Mouse (Mus musculus) telencephalon, adult 2 months (tissue): Measurements from ENCODE around the gene 2900011O08Rik.
"Not testable (repeated sequence)": the region's sequence is repeated elsewhere in the genome, so short reads cannot be mapped to it uniquely, and the experiment has no call there.

Source experiments
- DNase-seq: peaks from one replicate; pipeline ENCODE4 v3.0.0-alpha.2; 2011; ENCODE audit warnings: low read depth, low spot score

Gene 2900011O08Rik

GRCm38 (mm10) chr16:14059869-14060268 lies 73.5 kb downstream of the 2900011O08Rik start:
- DNase-seq: no peak

DNA sequence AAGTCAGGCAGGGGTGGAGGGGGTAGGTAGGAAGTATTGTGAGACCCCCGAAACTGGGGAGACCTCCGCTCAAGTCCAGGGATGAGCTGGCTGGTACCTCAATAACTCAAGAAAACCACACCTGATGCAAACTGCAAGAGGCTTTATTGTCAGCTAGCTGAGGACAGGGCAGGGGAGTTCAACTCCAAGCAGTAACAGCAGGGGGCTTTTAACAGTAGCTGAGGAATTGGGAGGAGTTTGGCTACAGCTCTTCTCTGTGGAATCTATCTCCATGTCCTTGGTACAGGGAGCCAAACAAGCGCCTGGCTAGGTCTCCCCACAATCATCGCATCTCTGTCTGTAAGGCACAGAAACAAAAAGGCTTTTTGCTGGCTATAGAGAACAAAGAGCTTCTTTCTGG lies 80.2 kb downstream of the 2900011O08Rik start:
- DNase-seq: not testable (repeated sequence)

GRCm38 (mm10) chr16:14068701-14069100 lies 82.3 kb downstream of the 2900011O08Rik start:
- DNase-seq: not testable (repeated sequence)

- no peak for DNase-seq
These were observed 84.2 kb downstream of the 2900011O08Rik start for GRCm38 (mm10) chr16:14070471-14071169.

DNA sequence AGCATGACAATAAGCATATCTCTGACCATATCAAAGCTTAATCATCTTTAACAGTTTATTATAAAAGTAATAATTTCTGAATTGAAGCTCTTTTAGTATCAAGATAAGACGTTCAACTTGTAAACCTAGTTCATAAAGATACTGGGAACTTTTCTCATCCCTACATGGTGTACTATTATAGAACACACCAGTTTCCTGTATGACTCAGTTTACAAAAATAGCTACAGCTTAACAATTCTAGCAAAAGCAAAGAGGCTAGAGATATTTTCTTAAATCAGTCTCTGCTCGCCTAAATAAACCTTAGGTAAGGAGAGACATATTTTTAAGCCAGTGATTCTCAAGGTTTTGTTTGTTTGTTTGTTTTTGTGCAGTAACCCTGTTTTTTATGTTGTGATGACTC lies 96.5 kb downstream of the 2900011O08Rik start:
- peak; percentile 51 for DNase-seq

DNA sequence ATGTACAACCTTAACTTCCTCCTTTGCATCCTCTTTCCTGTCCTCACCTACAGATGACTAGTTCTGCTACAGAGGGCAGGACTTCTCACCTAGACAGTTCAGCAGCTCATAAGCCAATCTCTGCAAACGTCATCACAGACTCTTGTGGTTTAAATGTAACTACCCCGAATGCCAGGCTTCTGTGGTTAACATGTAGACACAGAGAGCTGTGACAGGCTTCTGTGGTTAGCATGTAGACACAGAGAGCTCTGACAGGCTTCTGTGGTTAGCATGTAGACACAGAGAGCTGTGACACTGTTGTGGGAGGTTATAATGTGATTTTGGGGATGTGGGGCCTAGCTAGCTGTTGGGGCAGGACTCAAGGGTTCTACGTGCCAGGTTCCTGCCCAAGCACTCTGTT lies 101.8 kb downstream of the 2900011O08Rik start:
- no peak for DNase-seq

GRCm38 (mm10) chr16:14089296-14089695 lies 102.9 kb downstream of the 2900011O08Rik start:
- DNase-seq: no peak

DNA sequence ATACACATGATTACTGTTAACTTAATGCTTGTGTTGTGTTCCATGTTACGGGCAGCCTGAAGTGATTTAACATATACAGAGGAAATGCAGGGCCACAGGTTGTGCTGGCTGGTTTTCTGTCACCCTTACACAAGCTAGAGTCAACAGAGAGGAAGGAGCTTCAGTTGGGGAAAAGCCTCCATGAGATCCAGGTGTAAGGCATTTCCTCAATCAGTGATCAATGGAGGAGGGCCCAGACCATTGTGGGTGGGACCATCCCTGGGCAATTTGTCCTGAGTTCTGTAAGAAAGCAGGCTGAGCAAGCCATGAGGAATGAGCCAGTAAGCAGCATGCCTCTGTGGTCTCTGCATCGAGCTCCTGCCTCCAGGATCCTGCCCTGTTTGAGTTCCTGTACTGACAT lies 105.4 kb downstream of the 2900011O08Rik start:
- DNase-seq: no peak

GRCm38 (mm10) chr16:14105891-14106290 lies 119.5 kb downstream of the 2900011O08Rik start:
- peak; percentile 22 for DNase-seq

GRCm38 (mm10) chr16:14109651-14110230 lies 123.3 kb downstream of the 2900011O08Rik start:
- DNase-seq: no peak

DNA sequence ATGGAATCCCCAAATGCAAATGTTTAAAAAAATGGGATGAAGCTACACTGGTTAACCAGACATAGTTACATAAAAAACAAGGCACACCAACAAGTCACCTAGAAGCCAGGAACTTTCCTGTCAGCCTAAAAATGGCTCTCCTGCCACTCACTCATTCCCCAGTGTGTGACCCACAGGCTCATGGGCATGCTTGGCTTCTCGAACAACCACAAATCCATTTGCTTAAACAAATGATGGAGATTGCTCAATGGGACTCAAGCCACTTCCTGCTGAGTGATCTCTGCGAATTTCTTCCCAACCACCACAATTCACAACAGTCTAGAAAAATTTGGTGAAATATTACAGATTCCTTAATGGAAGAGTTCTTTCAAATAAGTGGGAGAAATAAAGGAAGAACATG lies 124.5 kb downstream of the 2900011O08Rik start:
- DNase-seq: no peak

GRCm38 (mm10) chr16:14112133-14112532 lies 125.7 kb downstream of the 2900011O08Rik start:
- no peak for DNase-seq

DNA sequence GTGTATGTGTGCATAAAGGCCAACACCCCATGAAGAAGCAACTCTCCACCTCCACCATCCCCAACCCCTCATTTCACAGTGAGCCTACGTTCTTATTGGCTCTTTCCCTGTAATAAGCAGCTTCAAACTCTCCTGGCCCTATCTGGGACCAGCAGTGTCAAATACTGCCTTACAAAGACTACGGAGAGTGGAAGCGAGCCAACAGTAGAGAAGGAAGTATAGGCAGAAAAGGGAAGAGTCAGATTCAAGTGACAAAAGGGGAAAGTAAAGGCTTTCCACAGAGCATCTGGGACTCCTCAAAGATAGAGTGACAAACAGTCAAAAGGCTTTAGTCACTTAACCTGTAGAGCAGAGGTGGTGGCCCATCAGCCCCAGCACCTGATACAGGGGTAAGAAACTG lies 126.3 kb downstream of the 2900011O08Rik start:
- no peak for DNase-seq

GRCm38 (mm10) chr16:14117299-14117698 lies 130.9 kb downstream of the 2900011O08Rik start:
- DNase-seq: no peak

- no peak for DNase-seq
These were observed 134.5 kb downstream of the 2900011O08Rik start for GRCm38 (mm10) chr16:14120941-14121340.

- DNase-seq: no peak
These were observed 135.2 kb downstream of the 2900011O08Rik start for GRCm38 (mm10) chr16:14121563-14121962.

DNA sequence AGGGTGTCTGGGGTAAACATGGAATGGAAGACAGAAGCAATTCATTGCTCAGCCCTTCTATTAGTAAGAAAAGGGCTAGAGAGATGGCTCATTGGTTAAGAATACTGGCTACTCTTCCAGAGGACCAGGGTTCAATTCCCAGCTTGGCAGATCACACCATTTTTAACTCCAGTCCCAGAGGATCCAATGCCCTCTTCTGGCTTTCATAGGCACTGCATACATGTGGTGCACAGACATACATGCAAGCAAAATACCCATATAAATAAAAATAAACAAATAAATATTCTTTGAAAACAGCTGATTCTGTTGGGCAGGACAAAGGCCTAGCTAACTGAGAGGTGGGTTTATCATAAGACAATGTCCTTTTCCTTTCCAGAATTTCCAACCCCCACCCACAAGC lies 136.2 kb downstream of the 2900011O08Rik start:
- no peak for DNase-seq

DNA sequence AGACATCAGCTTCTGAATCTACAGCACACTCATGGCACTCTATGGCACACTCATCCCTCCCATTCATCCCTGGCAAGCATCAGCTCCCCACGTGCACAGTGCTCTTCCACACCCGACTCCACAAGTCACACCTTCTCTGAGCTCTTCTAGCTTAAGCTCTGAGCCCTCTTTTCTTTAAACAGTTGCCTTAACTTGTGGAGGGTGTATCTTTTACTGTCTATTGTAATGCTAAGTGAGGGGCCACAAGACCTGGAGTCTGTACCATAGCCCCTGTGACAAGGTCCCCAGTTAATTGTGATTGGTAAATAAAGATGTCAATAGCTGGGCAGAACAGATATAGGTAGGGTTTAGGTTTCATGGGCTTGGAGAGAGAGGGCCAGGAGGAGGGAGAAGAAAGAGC lies 137.5 kb downstream of the 2900011O08Rik start:
- DNase-seq: no peak

DNA sequence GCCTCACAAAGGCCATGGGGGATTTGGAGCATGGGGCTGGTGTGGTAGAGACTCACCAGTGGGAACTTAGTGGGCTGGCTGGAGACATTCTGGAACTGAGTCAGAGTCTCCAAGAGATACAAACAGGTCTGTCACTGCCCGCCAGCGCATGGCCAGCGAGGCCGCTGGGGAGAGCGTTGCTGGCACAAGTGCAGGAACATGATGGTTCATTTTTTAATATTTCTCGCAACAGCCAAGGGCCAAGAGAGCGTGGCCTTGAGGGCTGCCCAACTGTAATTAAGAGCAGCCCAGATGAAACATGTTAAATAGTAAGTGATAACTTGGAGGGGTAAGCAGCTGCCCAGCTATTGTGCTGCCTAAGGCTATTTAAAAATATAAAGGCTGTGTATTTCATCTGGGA lies 138.3 kb downstream of the 2900011O08Rik start:
- DNase-seq: no peak

DNA sequence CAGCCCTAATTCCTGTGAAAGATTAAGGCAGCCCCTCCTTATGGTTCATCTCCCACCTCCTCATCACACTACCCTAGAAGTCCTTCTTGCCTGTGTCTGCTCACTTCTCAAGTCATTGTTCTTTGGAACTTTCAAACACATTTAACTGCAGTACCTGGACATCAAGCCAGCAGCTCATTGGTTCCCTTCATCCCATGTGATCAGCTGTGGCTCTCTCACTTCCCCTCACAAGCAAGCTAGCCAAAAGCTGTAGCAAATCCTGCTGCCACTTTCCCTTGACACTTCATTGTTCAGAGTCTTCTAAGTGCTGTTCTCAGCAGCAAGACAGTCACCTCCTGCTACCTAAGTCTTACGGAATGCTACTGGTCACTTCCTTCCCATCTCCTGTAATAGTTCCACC lies 138.8 kb downstream of the 2900011O08Rik start:
- DNase-seq: no peak

- DNase-seq: no peak
These were observed 142.6 kb downstream of the 2900011O08Rik start for GRCm38 (mm10) chr16:14128977-14129376.

DNA sequence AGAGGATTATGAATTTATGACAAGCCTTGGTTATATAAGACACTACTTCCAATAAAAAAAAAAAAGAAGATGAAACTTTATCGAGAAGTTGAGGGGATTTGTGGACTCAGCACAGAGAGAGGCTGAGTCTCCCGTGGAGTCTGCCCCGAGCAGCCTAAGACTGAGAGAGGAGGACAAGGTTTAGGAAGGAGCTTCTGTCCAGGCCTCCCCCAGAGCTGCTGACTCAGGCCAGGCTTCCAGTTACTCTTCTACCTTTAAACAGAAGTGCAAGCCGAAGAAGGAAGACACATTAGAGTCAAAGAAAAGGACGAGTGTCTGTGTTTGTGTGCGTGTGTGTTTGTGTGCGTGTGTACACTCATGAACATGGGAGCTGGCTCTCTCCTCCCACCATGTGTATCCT lies 144.4 kb downstream of the 2900011O08Rik start:
- no peak for DNase-seq

- DNase-seq: no peak
These were observed 145.0 kb downstream of the 2900011O08Rik start for GRCm38 (mm10) chr16:14131376-14131775.
